Mouse (Mus musculus) lung, postnatal 36 days (tissue): ENCODE data around the gene Bcar3.
"Not testable (repeated sequence)": the region's sequence is repeated elsewhere in the genome, so short reads cannot be mapped to it uniquely, and the experiment has no call there.

Experiments used
- DNase-seq: peaks from one replicate; pipeline ENCODE4 v3.0.0; 2022; ENCODE audit warnings: mixed read lengths

The Bcar3 gene

GRCm38 (mm10) chr3:122293954-122294850 is at the start of gene Bcar3:
TSS of gene Bcar3 (plus strand) at chr3:122294136.
- DNase-seq: peak; percentile 98

GRCm38 (mm10) chr3:122244759-122245158 is 49.2 kb upstream of the Bcar3 start:
- no peak for DNase-seq

GRCm38 (mm10) chr3:122245215-122245877 is 48.6 kb upstream of the Bcar3 start, which contains the start of gene Gclm:
TSS of gene Gclm (plus strand) at chr3:122245557.
- DNase-seq: peak; percentile 94

GRCm38 (mm10) chr3:122245878-122246332 is 48.0 kb upstream of the Bcar3 start:
- peak; percentile 56 for DNase-seq

GRCm38 (mm10) chr3:122246406-122246805 is 47.5 kb upstream of the Bcar3 start:
- DNase-seq: no peak

GRCm38 (mm10) chr3:122246986-122247767 is 46.8 kb upstream of the Bcar3 start:
- DNase-seq: no peak

GRCm38 (mm10) chr3:122247768-122248100 is 46.2 kb upstream of the Bcar3 start:
- DNase-seq: no peak

- DNase-seq: no peak
These were observed 41.3 kb upstream of the Bcar3 start for GRCm38 (mm10) chr3:122252466-122253253.

GRCm38 (mm10) chr3:122254050-122254449 is 39.9 kb upstream of the Bcar3 start:
- not testable (repeated sequence) for DNase-seq

GRCm38 (mm10) chr3:122269986-122270385 is 23.9 kb upstream of the Bcar3 start:
- DNase-seq: no peak

- not testable (repeated sequence) for DNase-seq
These were observed 21.4 kb upstream of the Bcar3 start for GRCm38 (mm10) chr3:122272565-122272964.

GRCm38 (mm10) chr3:122273407-122274240 is 20.3 kb upstream of the Bcar3 start:
- DNase-seq: no peak

GRCm38 (mm10) chr3:122274241-122275024 is 19.5 kb upstream of the Bcar3 start, which contains the start of gene Dnttip2:
TSS of gene Dnttip2 (plus strand) at chr3:122274388.
- DNase-seq: peak; percentile 95

GRCm38 (mm10) chr3:122275111-122275510 is 18.8 kb upstream of the Bcar3 start:
- no peak for DNase-seq

- no peak for DNase-seq
These were observed 6.7 kb upstream of the Bcar3 start for GRCm38 (mm10) chr3:122287195-122287594.

- DNase-seq: no peak
These were observed 5.2 kb upstream of the Bcar3 start for GRCm38 (mm10) chr3:122288613-122289195.

GRCm38 (mm10) chr3:122289344-122289743 is 4.6 kb upstream of the Bcar3 start:
- not testable (repeated sequence) for DNase-seq

GRCm38 (mm10) chr3:122290696-122291095 is 3.2 kb upstream of the Bcar3 start:
- DNase-seq: peak; percentile 82

GRCm38 (mm10) chr3:122291828-122292227 is 2.1 kb upstream of the Bcar3 start:
- DNase-seq: peak; percentile 47
